Mouse (Mus musculus) midbrain, embryonic 10.5 days (tissue): ENCODE measurements around the gene Plpp2. TPM values are rescaled to one million over a fixed set of nuclear protein-coding genes. Genes with fewer than 3 reads are reported as not detected.

ENCODE experiments used
- DNase-seq: peaks from one replicate; pipeline ENCODE4 v3.0.0-alpha.2; 2017; ENCODE audit warnings: low spot score
- H3K27ac ChIP-seq: fragments of 300-500 bp; sonication (generic); replicated peaks from 2 replicates; pipeline ENCODE4 v1.5.1; 2016; ENCODE audit warnings: mild to moderate bottlenecking
- H3K27me3 ChIP-seq: fragments of 300-500 bp; sonication (generic); 2 replicates; pipeline ENCODE4 v1.6.1; 2016; ENCODE audit warnings: low read depth, mild to moderate bottlenecking; ENCODE audit not compliant: poor library complexity, severe bottlenecking
- H3K36me3 ChIP-seq: fragments of 300-500 bp; sonication (generic); 2 replicates; pipeline ENCODE4 v1.6.1; 2016; ENCODE audit warnings: mild to moderate bottlenecking, moderate library complexity
- H3K4me1 ChIP-seq: fragments of 300-500 bp; sonication (generic); 2 replicates; pipeline ENCODE4 v1.6.1; 2016
- H3K4me3 ChIP-seq: fragments of 300-500 bp; sonication (generic); 2 replicates; pipeline ENCODE4 v1.5.1; 2016; ENCODE audit warnings: mild to moderate bottlenecking, moderate library complexity
- H3K9me3 ChIP-seq: fragments of 300-500 bp; sonication (generic); replicated peaks from 2 replicates; pipeline ENCODE4 v1.6.1; 2016; ENCODE audit warnings: mild to moderate bottlenecking
- WGBS: fragments of 180-500 bp; shearing (Covaris S2); methylation state at CpG from one replicate; pipeline ENCODE4 v1.1.7; 2016; 5-methylcytosine and 5-hydroxymethylcytosine counted together
- polyA plus RNA-seq: library from polyadenylated mRNA; unstranded; fragments of >200 nt; fragmentation: Nextera tagmentation; extraction: Ambion mirVana; gene quantifications from 2 replicates; pipeline ENCODE4 v1.2.1, GENCODE M21; 2016

Plpp2 gene
- polyA plus RNA-seq, 1 experiment from 2014 or later, result 23.6 TPM

GRCm38 (mm10) chr10:79547148-79547675, 13.6 kb upstream of the Plpp2 start:
- no peak overlapping the region for H3K4me3 ChIP-seq
- no peak overlapping the region for H3K27ac ChIP-seq
- no peaks in the 10 kb centered on the region for H3K9me3 ChIP-seq
- H3K4me1 ChIP-seq, result peaks cover 4% of the 10 kb centered on the region
- DNase-seq, result no peak
- peaks cover 94% of the 10 kb centered on the region for H3K36me3 ChIP-seq
- no peaks in the 10 kb centered on the region for H3K27me3 ChIP-seq
- 89% methylated on average over 5 of the region's 5 CpGs for WGBS

- DNase-seq, result no peak
- Histone ChIP-seq H3K9me3 (no peaks in the 10 kb centered on the region), H3K36me3 (peaks cover 100% of the 10 kb centered on the region), H3K4me3 (no peak overlapping the region), H3K27me3 (no peaks in the 10 kb centered on the region), H3K27ac (no peak overlapping the region), H3K4me1 (no peaks in the 10 kb centered on the region)
- WGBS, result 95% methylated on average over 11 of the region's 11 CpGs
Observed at GRCm38 (mm10) chr10:79546483-79546882, 12.9 kb upstream of the Plpp2 start.

GRCm38 (mm10) chr10:79545891-79546290, 12.3 kb upstream of the Plpp2 start:
- no peak for DNase-seq
- H3K27me3 ChIP-seq, result no peaks in the 10 kb centered on the region
- no peak overlapping the region for H3K27ac ChIP-seq
- no peak overlapping the region for H3K4me3 ChIP-seq
- 92% methylated on average over 12 of the region's 12 CpGs for WGBS
- H3K36me3 ChIP-seq, result peaks cover 100% of the 10 kb centered on the region
- no peaks in the 10 kb centered on the region for H3K9me3 ChIP-seq
- H3K4me1 ChIP-seq, result no peaks in the 10 kb centered on the region

- no peak overlapping the region for H3K4me3 ChIP-seq
- no peaks in the 10 kb centered on the region for H3K27me3 ChIP-seq
- no peaks in the 10 kb centered on the region for H3K9me3 ChIP-seq
- peaks cover 100% of the 10 kb centered on the region for H3K36me3 ChIP-seq
- no peak overlapping the region for H3K27ac ChIP-seq
- H3K4me1 ChIP-seq, result no peaks in the 10 kb centered on the region
- DNase-seq, result no peak
- 96% methylated on average over 5 of the region's 5 CpGs for WGBS
Observed at GRCm38 (mm10) chr10:79544631-79545030, 11.0 kb upstream of the Plpp2 start.

GRCm38 (mm10) chr10:79543884-79544597, 10.4 kb upstream of the Plpp2 start:
- H3K27me3 ChIP-seq, result no peaks in the 10 kb centered on the region
- H3K27ac ChIP-seq, result no peak overlapping the region
- H3K36me3 ChIP-seq, result peaks cover 100% of the 10 kb centered on the region
- H3K9me3 ChIP-seq, result no peaks in the 10 kb centered on the region
- H3K4me1 ChIP-seq, result no peaks in the 10 kb centered on the region
- 89% methylated on average over 9 of the region's 9 CpGs for WGBS
- no peak for DNase-seq
- H3K4me3 ChIP-seq, result no peak overlapping the region

- 96% methylated on average over 11 of the region's 11 CpGs for WGBS
- Histone ChIP-seq H3K27ac (no peak overlapping the region), H3K9me3 (no peaks in the 10 kb centered on the region), H3K36me3 (peaks cover 96% of the 10 kb centered on the region), H3K4me3 (no peak overlapping the region), H3K4me1 (no peaks in the 10 kb centered on the region), H3K27me3 (no peaks in the 10 kb centered on the region)
- no peak for DNase-seq
Observed at GRCm38 (mm10) chr10:79542171-79542570, 8.6 kb upstream of the Plpp2 start.

GRCm38 (mm10) chr10:79541522-79541921, 7.9 kb upstream of the Plpp2 start:
- H3K27ac ChIP-seq, result no peak overlapping the region
- no peaks in the 10 kb centered on the region for H3K4me1 ChIP-seq
- H3K4me3 ChIP-seq, result no peak overlapping the region
- H3K9me3 ChIP-seq, result no peaks in the 10 kb centered on the region
- 79% methylated on average over 15 of the region's 15 CpGs for WGBS
- no peak for DNase-seq
- H3K27me3 ChIP-seq, result no peaks in the 10 kb centered on the region
- peaks cover 89% of the 10 kb centered on the region for H3K36me3 ChIP-seq

- H3K4me3 ChIP-seq, result no peak overlapping the region
- H3K4me1 ChIP-seq, result no peaks in the 10 kb centered on the region
- no peak for DNase-seq
- H3K9me3 ChIP-seq, result no peaks in the 10 kb centered on the region
- H3K27ac ChIP-seq, result no peak overlapping the region
- peaks cover 82% of the 10 kb centered on the region for H3K36me3 ChIP-seq
- WGBS, result 93% methylated on average over 11 of the region's 11 CpGs
- no peaks in the 10 kb centered on the region for H3K27me3 ChIP-seq
Observed at GRCm38 (mm10) chr10:79540746-79541145, 7.2 kb upstream of the Plpp2 start.

- no peak overlapping the region for H3K4me3 ChIP-seq
- no peak overlapping the region for H3K27ac ChIP-seq
- no peak for DNase-seq
- peaks cover 7% of the 10 kb centered on the region for H3K27me3 ChIP-seq
- H3K4me1 ChIP-seq, result no peaks in the 10 kb centered on the region
- H3K9me3 ChIP-seq, result no peaks in the 10 kb centered on the region
- H3K36me3 ChIP-seq, result peaks cover 73% of the 10 kb centered on the region
- 93% methylated on average over 16 of the region's 16 CpGs for WGBS
Observed at GRCm38 (mm10) chr10:79539701-79540495, 6.3 kb upstream of the Plpp2 start.

GRCm38 (mm10) chr10:79538873-79539272, 5.3 kb upstream of the Plpp2 start:
- Histone ChIP-seq H3K36me3 (peaks cover 63% of the 10 kb centered on the region), H3K9me3 (no peaks in the 10 kb centered on the region)
- DNase-seq, result no peak

GRCm38 (mm10) chr10:79538323-79538722, 4.7 kb upstream of the Plpp2 start:
- Histone ChIP-seq H3K9me3 (no peaks in the 10 kb centered on the region), H3K36me3 (peaks cover 57% of the 10 kb centered on the region), H3K27ac (no peak overlapping the region), H3K27me3 (peaks cover 15% of the 10 kb centered on the region), H3K4me1 (peaks cover 10% of the 10 kb centered on the region), H3K4me3 (no peak overlapping the region)
- no peak for DNase-seq
- WGBS, result 88% methylated on average over 3 of the region's 3 CpGs

More at GRCm38 (mm10) chr10:79538873-79539272, 5.3 kb upstream of the Plpp2 start:
- Histone ChIP-seq H3K4me1 (peaks cover 4% of the 10 kb centered on the region), H3K4me3 (no peak overlapping the region), H3K27me3 (peaks cover 15% of the 10 kb centered on the region), H3K27ac (no peak overlapping the region)
- whole genome bisulfite sequencing, result 78% methylated on average over 4 of the region's 4 CpGs

GRCm38 (mm10) chr10:79537781-79538180, 4.2 kb upstream of the Plpp2 start:
- H3K36me3 ChIP-seq, result peaks cover 52% of the 10 kb centered on the region
- WGBS, result 91% methylated on average over 2 of the region's 2 CpGs
- DNase-seq, result peak; percentile 8

GRCm38 (mm10) chr10:79537271-79537670, 3.7 kb upstream of the Plpp2 start:
- 89% methylated on average over 7 of the region's 7 CpGs for WGBS
- H3K27ac ChIP-seq, result no peak overlapping the region
- peak; percentile 7 for DNase-seq
- peaks cover 47% of the 10 kb centered on the region for H3K36me3 ChIP-seq
- no peak overlapping the region for H3K4me3 ChIP-seq
- no peaks in the 10 kb centered on the region for H3K9me3 ChIP-seq
- peaks cover 20% of the 10 kb centered on the region for H3K4me1 ChIP-seq
- H3K27me3 ChIP-seq, result peaks cover 18% of the 10 kb centered on the region

More at GRCm38 (mm10) chr10:79537781-79538180, 4.2 kb upstream of the Plpp2 start:
- Histone ChIP-seq H3K27ac (no peak overlapping the region), H3K27me3 (peaks cover 15% of the 10 kb centered on the region), H3K4me3 (no peak overlapping the region), H3K9me3 (no peaks in the 10 kb centered on the region), H3K4me1 (peaks cover 15% of the 10 kb centered on the region)
